Mouse (Mus musculus) neural tube, embryonic 12.5 days (tissue): ENCODE measurements at regions not wholly inside any gene's neighbourhood (a gene's known extent, or its start where the extent isn't known, plus 50 kb on each side); places are given as distances from the start of the nearest gene placed in this dataset.
A peak's percentile ranks its signal among the peaks of the same experiment; 100 is the strongest.
"Not testable (repeated sequence)": the region's sequence is repeated elsewhere in the genome, so short reads cannot be mapped to it uniquely, and the experiment has no call there.

Source experiments
- ATAC-seq: fragments of 200-750 bp; cut with Nextera tagmentation; 2 replicates; pipeline ENCODE4 v1.8.0; 2017; ENCODE audit warnings: low read depth, mild to moderate bottlenecking, moderate TSS enrichment, moderate library complexity; ENCODE audit not compliant: low FRiP score
- H3K27ac ChIP-seq: fragments of 300-500 bp; sonication (generic); 2 replicates; pipeline ENCODE4 v1.5.1; 2016
- H3K27me3 ChIP-seq: fragments of 300-500 bp; sonication (generic); replicated peaks from 2 replicates; pipeline ENCODE4 v1.6.1; 2016; ENCODE audit warnings: mild to moderate bottlenecking
- H3K36me3 ChIP-seq: fragments of 300-500 bp; sonication (generic); 2 replicates; pipeline ENCODE4 v1.6.1; 2016; ENCODE audit warnings: mild to moderate bottlenecking
- H3K4me1 ChIP-seq: fragments of 300-500 bp; sonication (generic); 2 replicates; pipeline ENCODE4 v1.6.1; 2016
- H3K4me2 ChIP-seq: fragments of 300-500 bp; sonication (generic); replicated peaks from 2 replicates; pipeline ENCODE4 v1.6.1; 2016; ENCODE audit warnings: mild to moderate bottlenecking
- H3K4me3 ChIP-seq: fragments of 300-500 bp; sonication (generic); 2 replicates; pipeline ENCODE4 v1.5.1; 2016
- H3K9ac ChIP-seq: fragments of 300-500 bp; sonication (generic); 2 replicates; pipeline ENCODE4 v1.6.1; 2016; ENCODE audit warnings: mild to moderate bottlenecking
- H3K9me3 ChIP-seq: fragments of 300-500 bp; sonication (generic); 2 replicates; pipeline ENCODE4 v1.6.1; 2016; ENCODE audit warnings: mild to moderate bottlenecking
- WGBS: fragments of 180-500 bp; shearing (Covaris S2); methylation state at CpG from one replicate; pipeline ENCODE4 v1.1.7; 2016; 5-methylcytosine and 5-hydroxymethylcytosine counted together

- H3K9me3 ChIP-seq: no peaks in the 10 kb centered on the region
- 0 out of 2 replicates have a peak, but pooled peaks cover 3% of the 10 kb centered on the region for H3K27me3 ChIP-seq
- H3K4me3 ChIP-seq: no peak overlapping the region
- no peak overlapping the region for H3K9ac ChIP-seq
- no peaks in the 10 kb centered on the region for H3K36me3 ChIP-seq
- H3K4me1 ChIP-seq: no peaks in the 10 kb centered on the region
- no peak overlapping the region for H3K4me2 ChIP-seq
- WGBS: 71% methylated on average over 1 of the region's 1 CpGs
- ATAC-seq: no peak
- H3K27ac ChIP-seq: no peak overlapping the region
Observed at GRCm38 (mm10) chr2:147989616-147990015, 57.2 kb downstream of the Foxa2 start.

GRCm38 (mm10) chr2:147988586-147988985, 58.2 kb downstream of the Foxa2 start:
- no peaks in the 10 kb centered on the region for H3K9me3 ChIP-seq
- no peak overlapping the region for H3K27ac ChIP-seq
- ATAC-seq: no peak
- H3K36me3 ChIP-seq: no peaks in the 10 kb centered on the region
- 0 out of 2 replicates have a peak, but pooled peaks cover 3% of the 10 kb centered on the region for H3K27me3 ChIP-seq
- H3K4me1 ChIP-seq: no peaks in the 10 kb centered on the region
- H3K4me3 ChIP-seq: no peak overlapping the region
- no peak overlapping the region for H3K9ac ChIP-seq
- H3K4me2 ChIP-seq: no peak overlapping the region

- WGBS: 77% methylated on average over 2 of the region's 2 CpGs
- Histone ChIP-seq H3K27ac (no peak overlapping the region), H3K4me3 (no peak overlapping the region), H3K4me2 (no peak overlapping the region), H3K4me1 (no peaks in the 10 kb centered on the region), H3K9ac (no peak overlapping the region), H3K9me3 (no peaks in the 10 kb centered on the region), H3K27me3 (0 out of 2 replicates have a peak, but pooled peaks cover 3% of the 10 kb centered on the region), H3K36me3 (no peaks in the 10 kb centered on the region)
- no peak for ATAC-seq
Observed at GRCm38 (mm10) chr2:147985261-147985575, 61.6 kb downstream of the Foxa2 start.

- WGBS: 54% methylated on average over 12 of the region's 12 CpGs
- no peak overlapping the region for H3K27ac ChIP-seq
- no peak for ATAC-seq
Observed at GRCm38 (mm10) chr2:147984547-147985260, 62.1 kb downstream of the Foxa2 start.

GRCm38 (mm10) chr2:147980929-147981479, 65.8 kb downstream of the Foxa2 start:
- H3K4me2 ChIP-seq: no peak overlapping the region
- no peak for ATAC-seq

More at GRCm38 (mm10) chr2:147984547-147985260, 62.1 kb downstream of the Foxa2 start:
- Histone ChIP-seq H3K9me3 (no peaks in the 10 kb centered on the region), H3K27me3 (0 out of 2 replicates have a peak, but pooled peaks cover under 1% of the 10 kb centered on the region), H3K4me1 (no peaks in the 10 kb centered on the region), H3K4me2 (no peak overlapping the region), H3K36me3 (no peaks in the 10 kb centered on the region), H3K9ac (no peak overlapping the region), H3K4me3 (no peak overlapping the region)

GRCm38 (mm10) chr2:147980408-147980807, 66.4 kb downstream of the Foxa2 start:
- ATAC-seq: no peak
- no peak overlapping the region for H3K4me2 ChIP-seq
- H3K9ac ChIP-seq: no peak overlapping the region
- WGBS: 94% methylated on average over 1 of the region's 1 CpGs
- no peaks in the 10 kb centered on the region for H3K9me3 ChIP-seq
- H3K27me3 ChIP-seq: peaks cover 4% of the 10 kb centered on the region; the same call in 1 of the 2 replicates
- no peaks in the 10 kb centered on the region for H3K36me3 ChIP-seq
- no peak overlapping the region for H3K4me3 ChIP-seq
- H3K27ac ChIP-seq: no peak overlapping the region
- no peaks in the 10 kb centered on the region for H3K4me1 ChIP-seq

More at GRCm38 (mm10) chr2:147980929-147981479, 65.8 kb downstream of the Foxa2 start:
- Histone ChIP-seq H3K4me1 (no peaks in the 10 kb centered on the region), H3K27ac (no peak overlapping the region), H3K9ac (no peak overlapping the region), H3K27me3 (0 out of 2 replicates have a peak, but pooled peaks cover 2% of the 10 kb centered on the region), H3K4me3 (no peak overlapping the region), H3K9me3 (no peaks in the 10 kb centered on the region), H3K36me3 (no peaks in the 10 kb centered on the region)
- WGBS: 27% methylated on average over 6 of the region's 6 CpGs

- Histone ChIP-seq H3K27me3 (peaks cover 4% of the 10 kb centered on the region; the same call in 1 of the 2 replicates), H3K36me3 (no peaks in the 10 kb centered on the region), H3K27ac (no peak overlapping the region), H3K9ac (no peak overlapping the region), H3K4me2 (no peak overlapping the region), H3K4me1 (no peaks in the 10 kb centered on the region), H3K9me3 (no peaks in the 10 kb centered on the region), H3K4me3 (no peak overlapping the region)
- ATAC-seq: no peak
- WGBS: 88% methylated on average over 4 of the region's 4 CpGs
Observed at GRCm38 (mm10) chr2:147979660-147980364, 67.0 kb downstream of the Foxa2 start.

GRCm38 (mm10) chr2:147979001-147979400, 67.8 kb downstream of the Foxa2 start:
- Histone ChIP-seq H3K9ac (no peak overlapping the region), H3K9me3 (no peaks in the 10 kb centered on the region), H3K27me3 (peaks cover 4% of the 10 kb centered on the region; the same call in 1 of the 2 replicates), H3K36me3 (no peaks in the 10 kb centered on the region), H3K27ac (no peak overlapping the region), H3K4me1 (no peaks in the 10 kb centered on the region), H3K4me3 (no peak overlapping the region), H3K4me2 (no peak overlapping the region)
- WGBS: 81% methylated on average over 1 of the region's 1 CpGs
- ATAC-seq: no peak

GRCm38 (mm10) chr2:147974776-147975175, 72.0 kb downstream of the Foxa2 start:
- no peaks in the 10 kb centered on the region for H3K4me1 ChIP-seq
- no peak for ATAC-seq
- H3K4me2 ChIP-seq: no peak overlapping the region
- 78% methylated on average over 2 of the region's 2 CpGs for WGBS
- no peaks in the 10 kb centered on the region for H3K36me3 ChIP-seq
- no peaks in the 10 kb centered on the region for H3K9me3 ChIP-seq
- H3K4me3 ChIP-seq: no peak overlapping the region
- no peak overlapping the region for H3K9ac ChIP-seq
- no peak overlapping the region for H3K27ac ChIP-seq
- peaks cover 4% of the 10 kb centered on the region; the same call in 1 of the 2 replicates for H3K27me3 ChIP-seq

- H3K27ac ChIP-seq: no peak overlapping the region
- no peak overlapping the region for H3K4me3 ChIP-seq
- H3K9me3 ChIP-seq: no peaks in the 10 kb centered on the region
- no peaks in the 10 kb centered on the region for H3K36me3 ChIP-seq
- peak overlapping the region; percentile 27; the same call in 1 of the 2 replicates for H3K4me2 ChIP-seq
- H3K4me1 ChIP-seq: 0 out of 2 replicates have a peak, but pooled peaks cover 3% of the 10 kb centered on the region
- WGBS: 8% methylated on average over 10 of the region's 10 CpGs
- no peak for ATAC-seq
- H3K9ac ChIP-seq: no peak overlapping the region
- peaks cover 13% of the 10 kb centered on the region for H3K27me3 ChIP-seq
Observed at GRCm38 (mm10) chr2:147968671-147969070, 78.1 kb downstream of the Foxa2 start.

GRCm38 (mm10) chr2:147967829-147968529, 78.8 kb downstream of the Foxa2 start:
- Histone ChIP-seq H3K27ac (no peak overlapping the region), H3K4me2 (peak overlapping the region; percentile 27; the same call in 1 of the 2 replicates), H3K9ac (no peak overlapping the region), H3K4me1 (0 out of 2 replicates have a peak, but pooled peaks cover 3% of the 10 kb centered on the region), H3K36me3 (no peaks in the 10 kb centered on the region), H3K4me3 (no peak overlapping the region), H3K9me3 (no peaks in the 10 kb centered on the region), H3K27me3 (peaks cover 13% of the 10 kb centered on the region)
- no peak for ATAC-seq
- 40% methylated on average over 9 of the region's 9 CpGs for WGBS

GRCm38 (mm10) chr2:147963284-147963683, 83.5 kb downstream of the Foxa2 start:
- H3K9me3 ChIP-seq, H3K4me3 ChIP-seq, H3K27me3 ChIP-seq, ATAC-seq, H3K4me1 ChIP-seq, H3K27ac ChIP-seq, H3K4me2 ChIP-seq, H3K36me3 ChIP-seq, H3K9ac ChIP-seq: not testable (repeated sequence)
- 95% methylated on average over 1 of the region's 1 CpGs for WGBS
